Mouse (Mus musculus) CH12.LX (cell line): Measurements from ENCODE around the gene Ntn1. TPM values are rescaled to one million over a fixed set of nuclear protein-coding genes. Genes with fewer than 3 reads are reported as not detected.

Source experiments
- DNase-seq: peaks from one replicate; pipeline ENCODE4 v3.0.0-alpha.2; 2013; ENCODE audit errors: extremely low read depth
- H3K27ac ChIP-seq: 2 replicates; pipeline ENCODE4 v1.5.1; 2012; ENCODE audit warnings: low read depth, mild to moderate bottlenecking, control low read depth, moderate library complexity; ENCODE audit not compliant: insufficient read depth
- H3K27me3 ChIP-seq: replicated peaks from 2 replicates; pipeline ENCODE3; 2012; ENCODE audit warnings: inconsistent platforms
- H3K36me3 ChIP-seq, 2 experiments: replicated peaks in 1 of 2; 2 replicates each; pipeline versions ENCODE3 to v1.6.1; 2012; ENCODE audit warnings: inconsistent platforms in 1 of 2, low read length in 1 of 2, mild to moderate bottlenecking in 1 of 2, mixed read lengths in 1 of 2, moderate library complexity in 1 of 2; ENCODE audit not compliant: control insufficient read depth in 1 of 2, insufficient read depth in 1 of 2
- H3K4me1 ChIP-seq, 2 experiments: 2 replicates each; pipeline ENCODE4 v1.6.1; 2012; ENCODE audit warnings: inconsistent platforms in 1 of 2, moderate library complexity in 1 of 2; ENCODE audit not compliant: insufficient read depth in 2 of 2, control insufficient read depth in 1 of 2
- H3K4me2 ChIP-seq: 2 replicates; pipeline ENCODE4 v1.6.1; 2012; ENCODE audit warnings: low read depth, mild to moderate bottlenecking, control low read depth; ENCODE audit not compliant: poor library complexity, insufficient read depth, severe bottlenecking
- H3K4me3 ChIP-seq, 3 experiments: fragments of 150-350 bp in 1 of 3; sonication (generic) in 1 of 3; replicated peaks in 1 of 3; 2 replicates each; pipeline versions ENCODE3 to v1.5.1; 2011 to 2012; ENCODE audit warnings: low read depth in 2 of 3, low read length in 2 of 3, mild to moderate bottlenecking in 2 of 3, moderate library complexity in 2 of 3, control low read depth in 1 of 3, improper control_type of control experiment in 1 of 3, inconsistent platforms in 1 of 3, mixed read lengths in 1 of 3; ENCODE audit not compliant: poor library complexity in 1 of 3
- H3K79me2 ChIP-seq: replicated peaks from 2 replicates; pipeline ENCODE4 v1.6.1; 2012; ENCODE audit warnings: mild to moderate bottlenecking, moderate library complexity; ENCODE audit not compliant: control insufficient read depth, poor library complexity, insufficient read depth, severe bottlenecking; ENCODE audit errors: extremely low read depth
- H3K9ac ChIP-seq: 2 replicates; pipeline ENCODE4 v1.6.1; 2012; ENCODE audit warnings: low read depth, mild to moderate bottlenecking, control low read depth, moderate library complexity; ENCODE audit not compliant: insufficient read depth
- H3K9me3 ChIP-seq: replicated peaks from 2 replicates; pipeline ENCODE3; 2012; ENCODE audit warnings: low read length, inconsistent platforms, mixed read lengths
- BHLHE40 ChIP-seq: IDR thresholded peaks from 2 replicates; pipeline ENCODE4 v1.6.1; 2011; ENCODE audit warnings: mild to moderate bottlenecking, low read depth, low read length, improper control_type of control experiment
- CHD1 ChIP-seq: IDR thresholded peaks from 2 replicates; pipeline ENCODE4 v1.6.1; 2012; ENCODE audit warnings: low read depth, low read length, improper control_type of control experiment, inconsistent platforms
- E2F4 ChIP-seq: IDR thresholded peaks from 2 replicates; pipeline ENCODE4 v1.6.1; 2011; ENCODE audit warnings: low read depth, low read length, improper control_type of control experiment; ENCODE audit not compliant: insufficient replicate concordance
- ELF1 ChIP-seq: IDR thresholded peaks from 2 replicates; pipeline ENCODE4 v1.6.1; 2014; ENCODE audit warnings: low read depth, mild to moderate bottlenecking, inconsistent platforms, low read length, improper control_type of control experiment
- EP300 ChIP-seq: IDR thresholded peaks from 2 replicates; pipeline ENCODE4 v1.6.1; 2011; ENCODE audit warnings: low read length, improper control_type of control experiment
- ETS1 ChIP-seq: conservative IDR thresholded peaks from 2 replicates; pipeline ENCODE4 v1.6.1; 2012; ENCODE audit warnings: low read depth, mild to moderate bottlenecking, inconsistent platforms, low read length, improper control_type of control experiment, moderate library complexity
- IRF4 ChIP-seq: IDR thresholded peaks from 2 replicates; pipeline ENCODE4 v1.6.1; 2014; ENCODE audit warnings: low read depth, mild to moderate bottlenecking, inconsistent platforms, low read length, improper control_type of control experiment
- JUN ChIP-seq: IDR thresholded peaks from 2 replicates; pipeline ENCODE4 v1.6.1; 2011; ENCODE audit warnings: low read depth, mild to moderate bottlenecking, low read length, improper control_type of control experiment, moderate library complexity; ENCODE audit not compliant: insufficient read depth
- MAX ChIP-seq: IDR thresholded peaks from 2 replicates; pipeline ENCODE4 v1.6.1; 2011; ENCODE audit warnings: low read length, improper control_type of control experiment
- MEF2A ChIP-seq: IDR thresholded peaks from 2 replicates; pipeline ENCODE4 v1.6.1; 2014; ENCODE audit warnings: low read depth, mild to moderate bottlenecking, inconsistent platforms, low read length, improper control_type of control experiment, borderline replicate concordance
- MYC ChIP-seq: IDR thresholded peaks from 2 replicates; pipeline ENCODE4 v1.6.1; 2011; ENCODE audit warnings: low read depth, mild to moderate bottlenecking, improper control_type of control experiment, low read length
- NRF1 ChIP-seq: IDR thresholded peaks from 2 replicates; pipeline ENCODE4 v1.6.1; 2014; ENCODE audit warnings: low read depth, mild to moderate bottlenecking, inconsistent platforms, low read length, improper control_type of control experiment, moderate library complexity
- PAX5 ChIP-seq: IDR thresholded peaks from 2 replicates; pipeline ENCODE4 v1.6.1; 2012; ENCODE audit warnings: low read length, inconsistent platforms, mixed read lengths
- POLR2A ChIP-seq: IDR thresholded peaks from 2 replicates; pipeline ENCODE4 v1.6.1; 2011; ENCODE audit warnings: low read depth, mild to moderate bottlenecking, improper control_type of control experiment, low read length
- RAD21 ChIP-seq: IDR thresholded peaks from 2 replicates; pipeline ENCODE4 v1.6.1; 2011; ENCODE audit warnings: low read depth, mild to moderate bottlenecking, low read length, improper control_type of control experiment, moderate library complexity
- RCOR1 ChIP-seq: conservative IDR thresholded peaks from 2 replicates; pipeline ENCODE4 v1.6.1; 2012; ENCODE audit warnings: low read depth, mild to moderate bottlenecking, inconsistent platforms, low read length, improper control_type of control experiment
- SIN3A ChIP-seq: IDR thresholded peaks from 2 replicates; pipeline ENCODE4 v1.6.1; 2012; ENCODE audit warnings: low read length, improper control_type of control experiment, inconsistent platforms
- TCF12 ChIP-seq: IDR thresholded peaks from 2 replicates; pipeline ENCODE4 v1.6.1; 2014; ENCODE audit warnings: low read depth, mild to moderate bottlenecking, inconsistent platforms, low read length, improper control_type of control experiment
- USF1 ChIP-seq: IDR thresholded peaks from 2 replicates; pipeline ENCODE4 v1.6.1; 2014; ENCODE audit warnings: low read depth, mild to moderate bottlenecking, inconsistent platforms, low read length, improper control_type of control experiment
- USF2 ChIP-seq: conservative IDR thresholded peaks from 2 replicates; pipeline ENCODE4 v1.6.1; 2011; ENCODE audit warnings: low read depth, low read length, improper control_type of control experiment
- ZC3H11A ChIP-seq: IDR thresholded peaks from 2 replicates; pipeline ENCODE4 v1.6.1; 2012; ENCODE audit warnings: low read depth, mild to moderate bottlenecking, inconsistent platforms, low read length, improper control_type of control experiment
- ZKSCAN1 ChIP-seq: IDR thresholded peaks from 2 replicates; pipeline ENCODE4 v1.6.1; 2012; ENCODE audit warnings: low read depth, inconsistent platforms, low read length, improper control_type of control experiment, borderline replicate concordance
- ZMIZ1 ChIP-seq: IDR thresholded peaks from 2 replicates; pipeline ENCODE4 v1.6.1; 2012; ENCODE audit warnings: low read depth, mild to moderate bottlenecking, inconsistent platforms, low read length, improper control_type of control experiment
- dilution Hi-C: fragments of 300-500 bp; cut with MboI; formaldehyde crosslinking; loops from 2 replicates; pipeline ENCODE4 v1.14.3; 2020; ENCODE audit warnings: low sequenced_read_pairs; ENCODE audit not compliant: extremely low pct_unique_long_range_greater_than_20kb, extremely low pct_ligation_motif_present
- in situ Hi-C: fragments of 300-500 bp; cut with MboI; formaldehyde crosslinking; loops from 3 replicates; pipeline ENCODE4 v1.14.3; 2019; ENCODE audit warnings: low sequenced_read_pairs, low pct_ligation_motif_present, low pct_unique_long_range_greater_than_20kb, mixed read lengths
- polyA plus RNA-seq: library from polyadenylated mRNA; unstranded; fragments of >175 nt; gene quantifications from 2 replicates; pipeline ENCODE4 v1.2.1, GENCODE M21; 2012; ENCODE audit warnings: low read depth; ENCODE audit not compliant: insufficient read length
- total RNA-seq, 2 experiments: library from RNA; depleted of rRNA; stranded (reverse); fragments of 300-350 nt in 1 of 2; fragments of >200 nt in 1 of 2; gene quantifications; 2 replicates each; pipeline ENCODE4 v1.2.3; 2012 to 2014

Ntn1 gene
- total and polyA plus RNA-seq, 3 experiments: 0.54 to 1.2 (median 0.59) TPM

DNA sequence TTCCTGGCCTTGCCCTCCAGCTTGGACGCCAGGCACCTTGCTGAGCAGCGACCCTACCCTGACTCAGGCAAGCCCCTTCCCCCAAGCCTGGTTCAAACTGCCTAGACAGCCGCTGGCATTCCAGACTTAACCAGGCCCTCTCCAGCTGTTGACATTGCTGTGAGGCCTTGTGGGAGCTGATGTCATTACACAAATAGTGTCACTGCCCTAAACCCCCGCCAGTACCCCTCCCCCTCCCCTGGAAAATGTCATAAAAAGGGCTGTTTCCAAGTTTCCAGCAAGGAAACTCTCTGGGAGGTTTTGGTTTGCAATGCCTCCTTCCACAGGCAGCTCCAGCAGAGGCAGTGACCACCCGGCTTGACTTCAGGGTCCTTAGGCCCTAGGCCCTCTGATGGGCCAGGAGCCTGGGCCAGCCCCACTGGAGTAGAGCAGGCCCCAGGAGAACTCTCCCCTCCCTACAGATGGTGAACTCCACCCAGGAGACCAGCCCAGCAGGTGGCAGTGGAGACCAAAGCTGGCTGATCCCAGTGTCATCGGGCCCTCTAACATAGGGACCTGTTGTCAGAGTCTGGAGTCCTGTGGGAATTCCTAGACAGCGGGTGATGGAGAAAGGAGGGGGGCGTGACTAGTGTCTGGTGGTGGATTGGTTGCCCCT lies 188.6 kb downstream of the Ntn1 start (continued):
- TF ChIP-seq MAX (no peak), MYC (no peak)
- TF ChIP-seq, all 38 proteins: peak for 7

GRCm38 (mm10) chr11:68210714-68211113 lies 189.9 kb downstream of the Ntn1 start:
- in situ Hi-C loops: no loop called here
- H3K79me2 ChIP-seq: no peaks in the 10 kb centered on the region

DNA sequence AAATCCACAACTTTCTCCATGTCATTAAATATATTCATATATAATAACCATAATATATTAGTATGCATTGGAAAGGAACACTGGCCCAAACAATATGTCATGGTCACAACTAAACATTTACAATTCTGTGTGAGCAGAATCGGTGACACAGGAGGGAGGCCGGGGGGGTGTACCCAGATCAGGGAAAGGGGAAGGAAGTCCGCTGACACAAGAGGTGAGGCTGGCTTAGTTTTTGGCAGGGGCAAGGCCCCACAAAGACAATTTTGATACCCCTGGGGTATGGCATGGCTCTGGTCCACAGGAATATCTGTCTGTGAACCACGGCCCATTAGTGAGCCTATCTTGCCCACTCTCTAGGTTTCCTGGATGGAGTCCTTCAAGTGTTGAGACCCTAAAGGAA lies 191.1 kb downstream of the Ntn1 start:
- peaks cover 23 to 85% of the 10 kb centered on the region in 2 experiments for H3K4me1 ChIP-seq
- no peak overlapping the region for H3K27ac ChIP-seq
- H3K9me3 ChIP-seq: no peaks in the 10 kb centered on the region
- H3K4me2 ChIP-seq: no peak overlapping the region
- dilution Hi-C loops (no loop called here), in situ Hi-C loops (no loop called here)
- no peaks in the 10 kb centered on the region for H3K27me3 ChIP-seq
- TF ChIP-seq E2F4 (no peak), ZKSCAN1 (no peak), POLR2A (no peak), TCF12 (no peak), MEF2A (no peak), ELF1 (no peak), BHLHE40 (no peak), RCOR1 (no peak), RAD21 (no peak), SIN3A (no peak), ZMIZ1 (no peak)
- no peak overlapping the region for H3K9ac ChIP-seq
- H3K36me3 ChIP-seq: peaks cover 0 to 14% of the 10 kb centered on the region in 2 experiments
- H3K4me3 ChIP-seq: no peak overlapping the region
- DNase-seq: no peak
- no peaks in the 10 kb centered on the region for H3K79me2 ChIP-seq

More at GRCm38 (mm10) chr11:68210714-68211113, 189.9 kb downstream of the Ntn1 start:
- no peaks in the 10 kb centered on the region for H3K9me3 ChIP-seq
- dilution Hi-C loops: no loop called here
- no peak overlapping the region for H3K4me2 ChIP-seq
- TF ChIP-seq USF2 (no peak), PAX5 (no peak), BHLHE40 (no peak), SIN3A (no peak), ZC3H11A (no peak), EP300 (no peak), ZMIZ1 (no peak), JUN (no peak), IRF4 (no peak), E2F4 (no peak), POLR2A (no peak), ZKSCAN1 (no peak), CHD1 (no peak), USF1 (no peak), NRF1 (no peak), ETS1 (no peak)
- H3K27me3 ChIP-seq: no peaks in the 10 kb centered on the region
- peaks cover 0 to 11% of the 10 kb centered on the region in 2 experiments for H3K36me3 ChIP-seq
- H3K27ac ChIP-seq: no peak overlapping the region
- H3K4me1 ChIP-seq: peaks cover 18 to 85% of the 10 kb centered on the region in 2 experiments
- no peak overlapping the region for H3K4me3 ChIP-seq
- no peak overlapping the region for H3K9ac ChIP-seq
- no peak for DNase-seq
